Mouse (Mus musculus) gastrocnemius, adult 8-10 months (tissue): ENCODE measurements around the gene Rapgef5. TPM values are rescaled to one million over a fixed set of nuclear protein-coding genes. Genes with fewer than 3 reads are reported as not detected.

ENCODE experiments used
- DNase-seq, 2 experiments: peaks; one replicate each; pipeline ENCODE4 v3.0.0; 2022; ENCODE audit warnings: low spot score in 2 of 2
- total RNA-seq, 4 experiments: library from RNA; stranded (reverse); gene quantifications; 2 replicates each; pipeline ENCODE4 v1.2.4; 2022

Gene Rapgef5
- total RNA-seq, 4 experiments from 2014 or later, result 2.5 to 4.2 (median 3.2) TPM

DNA sequence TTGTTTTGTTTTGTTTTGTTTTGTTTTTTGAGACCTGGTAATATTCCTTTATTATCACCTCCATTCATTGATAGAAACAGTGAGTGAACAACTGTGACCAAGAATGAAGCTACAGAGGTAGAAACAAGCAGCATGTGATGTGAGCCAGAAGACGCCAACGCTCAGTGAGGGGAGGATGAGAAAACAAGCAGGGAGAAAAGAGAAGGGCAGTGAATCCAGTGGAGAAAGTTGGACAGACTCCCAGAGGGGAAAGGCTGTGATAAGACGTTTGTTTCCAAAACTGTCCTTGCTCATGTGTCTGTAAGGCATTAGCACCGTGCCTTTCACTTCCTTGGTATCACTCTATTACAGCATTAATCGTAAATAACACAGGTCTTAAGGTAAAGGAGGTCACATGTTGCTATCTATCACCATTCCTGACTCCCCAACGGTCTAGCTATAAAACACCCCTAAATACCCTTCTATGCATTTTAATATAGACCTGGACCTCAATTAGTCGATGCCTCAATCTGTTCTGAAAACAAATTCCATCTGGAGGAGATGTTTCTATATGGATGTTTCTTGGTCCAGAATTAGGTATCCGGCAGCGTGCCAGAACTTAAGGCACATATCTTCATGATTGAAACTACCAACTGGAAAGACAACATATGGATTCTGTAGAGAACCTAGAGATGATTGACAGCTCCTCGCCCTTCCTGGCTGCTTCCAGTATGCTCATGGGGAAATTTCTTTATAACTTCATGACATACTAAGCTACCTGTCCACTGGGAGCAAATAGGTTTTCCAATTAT is 153.5 kb downstream of the Rapgef5 start:
- no peak for DNase-seq

DNA sequence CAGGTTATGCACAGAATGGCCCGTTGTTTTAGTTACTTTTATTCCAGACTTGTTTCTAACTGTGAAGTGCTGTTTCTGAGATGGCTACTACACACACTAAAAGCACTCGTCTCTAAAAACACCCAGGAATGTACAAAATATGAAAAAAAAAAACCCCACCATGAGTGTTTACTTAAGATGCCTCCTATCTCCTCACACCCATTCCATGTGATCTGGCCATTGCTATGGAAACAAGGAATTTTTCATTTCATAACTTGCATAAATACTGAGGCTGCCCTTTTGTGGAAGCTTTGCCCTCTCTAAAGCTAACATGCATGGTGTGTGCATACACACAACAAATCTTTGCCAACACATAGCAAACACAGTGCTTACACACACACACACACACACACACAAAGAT is 156.9 kb downstream of the Rapgef5 start:
- DNase-seq, result no peak

DNA sequence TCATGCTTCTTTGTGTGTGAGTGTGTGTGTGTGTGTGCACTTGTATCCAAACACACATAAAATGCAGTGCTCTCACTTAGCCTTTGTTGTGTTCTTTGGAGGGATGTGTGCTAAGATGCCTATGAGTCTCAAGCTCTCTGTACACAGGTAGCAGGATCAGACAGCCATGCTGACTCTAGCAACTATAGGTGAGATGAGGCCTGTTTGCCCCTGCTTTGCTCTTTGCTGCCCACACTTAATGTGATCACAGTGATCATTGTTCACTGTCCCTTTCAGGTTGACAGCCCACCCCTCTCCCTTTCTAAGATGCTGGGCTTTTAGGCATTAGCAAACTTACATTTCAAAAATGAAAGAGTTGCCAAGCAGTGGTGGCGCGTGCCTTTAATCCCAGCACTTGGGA is 158.2 kb downstream of the Rapgef5 start:
- DNase-seq, result no peak

DNA sequence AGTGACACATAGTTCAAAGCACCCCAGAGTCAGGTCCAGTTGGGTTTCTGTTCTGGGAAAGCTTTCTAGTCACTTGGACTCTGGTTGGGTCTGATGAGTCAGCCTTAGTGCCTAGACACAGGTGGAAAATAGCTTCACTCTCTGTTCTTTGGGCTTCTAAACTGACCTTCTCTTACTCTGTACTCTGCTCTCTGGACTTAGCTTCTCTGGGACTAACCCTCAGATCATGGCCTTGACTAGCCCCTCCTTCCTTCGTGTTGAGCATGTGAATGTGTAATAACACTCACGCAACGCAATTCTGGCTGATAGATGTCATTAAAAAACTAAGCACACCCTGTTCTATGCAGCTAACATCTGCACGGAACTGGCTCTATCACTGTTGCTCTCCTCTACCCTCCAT is 160.0 kb downstream of the Rapgef5 start:
- no peak for DNase-seq

DNA sequence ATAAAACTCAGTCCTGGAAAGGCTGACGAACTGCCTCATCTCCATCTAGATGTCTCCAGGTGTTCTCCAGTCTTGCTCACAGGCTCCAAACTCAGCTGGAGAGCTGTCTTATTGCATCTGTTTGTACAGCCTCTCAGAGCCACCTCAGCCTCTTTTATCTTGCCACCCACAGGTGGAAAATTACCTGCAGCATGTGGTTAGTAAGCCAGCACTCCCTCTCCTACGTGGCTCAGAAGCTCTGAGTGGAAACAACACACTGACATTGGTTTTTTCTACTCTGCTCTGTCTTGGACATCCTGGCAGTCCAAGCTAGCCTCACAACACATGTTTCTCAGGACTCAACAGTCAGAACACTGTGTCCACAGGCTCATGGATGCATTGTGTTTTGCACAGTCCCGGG is 162.6 kb downstream of the Rapgef5 start:
- no peak for DNase-seq

DNA sequence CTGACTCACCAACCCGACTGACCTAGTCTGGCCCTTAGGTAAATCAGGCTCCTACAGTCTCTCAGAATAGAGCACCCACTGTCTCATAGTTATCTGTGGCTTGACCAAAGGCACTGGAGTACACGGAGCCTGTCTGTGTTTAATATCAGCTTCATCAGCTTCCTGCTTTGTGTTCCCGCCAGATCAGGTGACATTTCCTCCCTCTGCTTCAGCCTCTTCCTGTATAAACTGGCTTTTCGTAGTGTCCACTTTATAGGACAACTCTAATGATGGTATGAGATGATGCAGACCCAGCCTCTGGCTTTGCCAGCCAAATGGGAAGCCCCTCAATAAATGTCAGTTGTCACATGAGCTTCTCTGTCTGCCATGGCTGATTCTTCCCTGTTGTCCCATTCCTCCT is 163.5 kb downstream of the Rapgef5 start:
- DNase-seq, result no peak

DNA sequence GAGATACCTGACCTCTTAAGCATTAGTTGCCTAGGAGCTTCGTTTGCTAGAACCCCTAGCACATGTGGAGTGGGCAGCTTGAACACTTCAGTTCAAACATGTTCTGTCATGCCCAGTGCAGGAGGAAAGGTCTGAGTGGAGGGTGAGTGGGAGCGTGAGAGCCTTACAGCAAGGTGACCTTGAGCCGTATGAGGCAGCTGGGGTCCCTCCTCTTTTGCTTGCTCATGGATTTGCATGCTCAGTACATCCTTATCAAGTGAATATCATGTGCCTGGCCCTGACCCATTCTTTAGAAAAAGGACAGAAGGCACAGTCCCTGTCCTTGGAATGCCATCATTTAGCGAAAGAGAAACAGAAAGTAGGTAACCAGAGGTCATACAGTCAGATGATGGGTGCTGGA is 165.0 kb downstream of the Rapgef5 start:
- DNase-seq, result no peak

DNA sequence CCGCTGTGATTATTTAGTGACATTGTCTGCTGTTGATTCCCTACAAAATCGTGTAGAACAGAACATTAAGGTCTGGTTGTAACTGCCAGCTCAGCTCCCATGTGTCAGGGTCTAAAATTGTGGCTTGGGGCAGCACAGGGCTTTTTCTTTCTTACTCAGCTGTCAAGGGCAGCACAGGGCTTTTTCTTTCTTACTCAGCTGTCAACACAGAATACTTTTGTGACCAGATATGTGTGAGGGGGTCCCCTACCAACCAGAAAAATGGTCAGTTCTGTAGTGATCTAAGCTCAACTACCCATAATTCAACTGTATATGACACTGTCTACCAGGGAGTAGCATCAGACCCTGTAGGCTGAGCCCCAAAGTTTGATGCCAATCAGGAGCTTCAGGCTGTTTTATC is 167.1 kb downstream of the Rapgef5 start:
- no peak for DNase-seq

DNA sequence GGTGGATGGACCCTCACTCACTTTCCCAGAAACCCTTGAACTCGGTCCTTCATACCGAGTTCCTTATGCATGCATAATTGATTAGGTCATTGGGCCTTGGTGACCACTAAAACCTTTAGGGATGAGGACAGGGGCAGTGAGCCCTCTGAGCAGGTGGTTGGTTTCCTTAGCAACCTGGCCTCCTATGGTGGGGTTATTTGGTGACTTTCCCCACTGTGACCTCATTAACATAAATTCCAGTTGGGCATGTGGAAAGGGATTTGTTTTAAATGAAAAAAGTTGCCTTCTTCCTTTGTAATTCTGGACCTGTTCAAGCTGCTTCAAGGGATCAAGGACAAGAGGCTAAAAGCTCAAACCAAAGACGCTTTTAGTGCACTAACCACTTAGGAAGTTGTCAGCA is 167.7 kb downstream of the Rapgef5 start:
- no peak for DNase-seq

DNA sequence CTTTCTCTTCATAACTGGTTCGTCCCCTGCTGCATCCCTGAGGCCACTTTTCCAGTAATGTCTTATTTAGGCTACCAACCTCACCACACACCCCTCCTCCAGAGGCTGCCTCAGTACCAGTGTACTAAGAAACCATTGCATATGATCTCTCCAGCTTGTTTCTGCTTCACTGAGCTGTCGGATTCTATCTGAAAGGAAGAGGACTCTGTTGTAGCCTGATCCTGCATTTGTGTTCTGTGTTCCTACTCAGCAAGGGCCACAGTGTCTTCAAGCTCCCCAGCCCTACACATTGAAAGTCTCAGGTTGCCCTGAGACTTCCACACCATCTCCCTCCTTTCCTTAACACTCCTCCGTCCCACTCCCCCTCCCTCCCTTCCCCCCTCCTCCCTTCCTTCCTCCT is 168.5 kb downstream of the Rapgef5 start:
- no peak for DNase-seq

DNA sequence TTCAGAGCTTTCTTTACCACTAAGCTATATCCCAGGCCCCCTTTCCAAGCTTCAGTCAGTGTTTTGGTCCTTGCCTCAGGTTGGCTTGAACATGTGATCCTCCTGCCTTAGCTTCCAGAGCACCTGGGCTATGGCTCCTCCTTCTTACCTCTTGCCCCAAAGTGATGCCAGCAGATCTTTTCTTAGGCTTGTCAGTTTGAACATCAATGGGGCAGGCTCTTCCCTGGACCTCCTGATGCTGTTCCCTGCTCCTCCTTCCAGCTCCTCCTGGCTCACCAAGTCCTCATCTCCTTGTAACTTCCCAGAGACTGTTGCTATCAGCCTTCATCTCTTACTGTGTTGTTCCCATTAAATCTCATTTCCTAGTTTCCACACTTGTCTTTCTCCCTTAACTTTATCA is 169.1 kb downstream of the Rapgef5 start:
- DNase-seq, result no peak

DNA sequence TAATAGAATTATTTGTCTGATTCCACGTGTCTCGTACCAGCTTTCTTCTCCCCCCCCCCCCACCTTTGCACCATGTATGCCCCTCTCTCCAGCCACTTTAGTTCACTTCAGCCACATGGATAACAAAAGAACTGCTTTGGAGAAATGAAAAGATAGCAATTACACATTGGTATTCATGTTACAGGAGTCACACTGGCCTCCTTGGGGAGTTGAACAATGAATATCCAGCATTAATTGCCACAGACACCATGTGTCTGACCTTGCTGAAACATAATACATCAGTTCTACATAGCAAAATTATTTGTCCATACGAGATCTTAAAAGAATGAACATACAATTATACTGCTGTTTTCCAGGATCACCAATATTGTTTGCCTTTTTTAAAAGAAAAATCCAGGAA is 170.5 kb downstream of the Rapgef5 start:
- DNase-seq, result no peak

DNA sequence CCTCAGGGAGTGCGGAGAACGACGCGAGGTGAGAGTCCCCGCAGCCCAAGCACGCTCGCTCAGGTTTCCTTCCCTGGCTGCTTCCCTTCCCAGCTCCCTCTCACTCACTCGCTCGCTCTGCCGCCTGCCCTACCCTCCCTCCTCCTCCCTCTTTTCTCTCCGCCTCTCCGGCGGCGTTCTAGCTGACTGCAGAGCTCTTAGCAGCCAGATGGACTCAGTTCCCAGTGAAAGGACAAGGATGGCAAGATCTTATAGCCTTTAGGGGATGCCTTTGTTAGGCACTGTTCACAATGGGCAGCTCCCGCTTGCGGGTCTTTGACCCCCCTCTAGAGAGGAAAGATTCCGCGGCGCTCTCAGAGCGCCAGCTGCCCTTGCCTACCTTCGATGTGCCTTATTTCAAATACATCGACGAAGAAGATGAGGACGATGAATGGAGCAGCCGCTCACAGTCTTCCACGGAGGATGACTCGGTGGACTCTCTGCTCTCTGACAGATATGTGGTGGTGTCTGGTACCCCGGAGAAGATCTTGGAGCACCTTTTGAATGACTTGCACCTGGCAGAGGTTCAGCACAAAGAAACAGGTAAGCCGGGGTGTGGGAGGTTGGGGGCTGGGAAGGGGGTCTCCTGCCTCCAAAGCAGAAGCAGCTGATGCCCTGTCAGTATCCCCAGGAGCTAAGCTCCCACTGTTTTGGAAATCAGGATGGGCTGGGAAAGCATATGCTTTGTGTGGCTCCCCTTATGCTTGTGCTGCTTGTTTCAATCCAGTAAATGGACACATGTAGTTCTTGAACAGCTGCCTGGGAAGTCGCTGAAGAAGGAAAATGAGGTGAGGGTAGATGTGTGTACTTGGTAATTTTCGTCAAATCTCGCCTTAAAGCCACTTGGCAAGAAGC is 172.6 kb downstream of the Rapgef5 start:
- no peak for DNase-seq

DNA sequence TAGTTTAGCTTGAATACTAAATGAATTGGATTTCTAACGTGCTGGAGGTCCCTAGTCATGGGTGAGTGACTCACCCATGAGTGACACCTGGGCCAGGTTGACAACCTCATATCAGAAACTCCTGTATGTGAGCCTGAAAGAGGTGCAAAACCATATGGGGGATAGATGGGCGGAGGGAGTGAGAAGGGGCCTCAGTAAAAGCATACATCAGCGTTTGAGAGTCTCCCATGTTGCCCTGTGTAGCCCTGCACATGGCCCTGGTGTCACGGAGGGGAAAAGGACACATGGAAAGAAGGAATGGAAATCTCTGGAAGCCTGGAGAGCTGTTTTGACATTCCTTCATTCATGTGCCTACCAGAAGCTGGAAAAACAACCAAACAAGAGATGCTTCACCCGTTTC is 175.1 kb downstream of the Rapgef5 start:
- DNase-seq, result no peak

DNA sequence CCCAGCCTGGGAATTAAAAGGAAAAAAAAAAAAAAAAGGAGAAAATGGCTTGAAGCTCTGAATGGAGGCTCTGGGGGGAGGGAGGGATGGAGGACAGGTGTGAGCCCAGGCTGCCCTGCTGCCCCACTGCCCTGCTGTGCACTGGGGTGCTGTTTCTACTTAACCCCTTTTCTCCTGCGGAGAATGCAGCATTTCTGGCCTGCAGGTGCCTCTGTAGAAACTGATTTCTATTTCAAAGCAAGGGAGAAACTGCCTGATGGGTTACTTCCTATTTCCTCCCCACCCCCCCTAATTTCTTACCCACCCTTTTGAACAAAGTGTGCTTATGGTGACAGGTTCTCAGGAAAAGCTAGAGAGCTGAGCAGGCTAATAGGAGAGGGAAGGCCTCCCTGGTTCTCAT is 176.5 kb downstream of the Rapgef5 start:
- DNase-seq, result no peak

DNA sequence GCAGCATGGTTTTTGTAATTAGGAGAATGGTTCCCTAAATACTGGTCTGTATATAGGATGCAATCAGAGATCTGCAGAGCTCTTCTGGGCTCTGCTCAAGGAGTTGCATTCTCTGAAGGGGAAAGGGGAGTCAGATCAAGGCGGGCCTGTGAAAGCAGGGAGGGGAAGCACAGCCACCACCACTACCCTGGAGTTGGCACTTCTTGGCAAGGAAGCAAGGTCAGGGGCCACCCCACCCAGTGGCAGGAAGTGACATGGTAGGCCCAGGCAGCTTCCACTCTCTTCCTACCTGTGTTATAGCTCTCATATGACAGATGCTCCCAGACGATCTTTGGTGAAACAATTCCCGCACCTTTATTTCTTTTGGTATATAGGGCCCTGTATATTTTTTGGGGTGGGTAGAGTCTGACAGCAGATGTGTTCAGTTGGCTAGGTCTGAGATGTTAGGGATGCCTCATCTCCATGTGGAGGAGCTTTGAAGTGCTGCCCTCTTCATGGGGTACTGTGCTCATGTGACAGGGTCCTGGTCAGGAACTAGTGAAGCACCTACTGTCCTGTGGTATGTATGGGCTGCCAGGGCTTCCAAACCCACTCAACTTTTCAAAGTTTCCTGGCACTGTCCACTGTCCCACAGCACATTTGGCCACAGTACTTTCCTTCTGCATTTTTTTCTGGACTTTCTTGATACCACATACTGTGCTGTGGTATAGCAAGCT is 183.8 kb downstream of the Rapgef5 start:
- no peak for DNase-seq

DNA sequence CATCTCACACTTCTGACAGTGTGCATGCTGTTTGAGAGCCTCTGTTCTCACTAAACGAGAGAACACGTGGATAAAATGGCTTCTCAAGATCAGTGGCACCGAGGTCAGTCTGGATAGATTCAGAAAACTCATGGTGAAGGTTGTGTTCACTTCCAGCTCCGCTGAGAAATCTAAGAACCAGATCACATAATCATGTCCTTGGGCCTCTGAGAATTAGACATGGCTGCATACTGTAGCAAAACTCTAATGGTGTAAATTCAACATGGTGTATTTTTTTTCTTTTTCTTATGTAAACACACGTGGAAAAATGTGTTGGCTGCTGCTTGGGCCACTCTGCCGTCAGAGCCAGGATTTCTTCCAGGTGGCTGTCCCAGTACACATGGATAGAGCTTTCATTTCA is 184.6 kb downstream of the Rapgef5 start:
- DNase-seq, result no peak

DNA sequence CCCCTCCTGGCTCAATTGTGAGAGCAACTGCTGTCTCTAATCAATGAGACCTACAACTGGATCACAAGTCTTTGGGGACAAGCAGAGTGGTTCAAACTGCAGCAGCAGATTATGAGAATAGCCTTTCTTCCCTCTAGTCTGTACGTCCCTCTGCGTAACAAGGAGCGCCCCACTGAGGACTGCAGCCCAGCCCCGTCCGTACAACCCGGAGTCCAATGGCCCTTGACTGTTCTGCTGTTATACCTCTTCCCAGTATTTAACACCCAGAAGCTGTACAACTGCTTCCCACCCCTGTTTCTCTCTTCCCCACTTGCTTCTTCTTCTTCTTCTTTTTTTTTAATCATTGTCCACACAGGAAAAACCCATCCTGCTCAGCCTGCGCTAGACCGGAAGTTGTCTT is 186.0 kb downstream of the Rapgef5 start:
- no peak for DNase-seq

DNA sequence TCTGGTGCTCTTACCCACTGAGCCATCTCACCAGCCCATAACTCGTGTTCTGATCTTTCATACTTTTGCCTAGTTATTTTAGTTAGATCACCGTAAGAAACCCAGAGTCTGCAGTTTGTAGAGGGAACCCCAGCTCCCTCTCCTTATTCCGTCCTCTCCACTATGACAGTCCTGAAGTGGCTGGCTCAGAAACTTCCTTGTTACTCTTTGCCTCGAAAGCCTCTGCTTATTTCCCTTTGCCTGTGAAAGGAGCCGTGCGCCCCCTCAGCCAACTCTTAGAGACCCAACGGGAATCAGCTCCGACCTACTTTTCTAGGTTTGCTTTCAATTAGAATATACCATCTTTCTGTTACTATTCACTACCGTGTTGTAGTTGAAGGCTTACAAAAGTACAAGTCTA is 186.6 kb downstream of the Rapgef5 start:
- no peak for DNase-seq

DNA sequence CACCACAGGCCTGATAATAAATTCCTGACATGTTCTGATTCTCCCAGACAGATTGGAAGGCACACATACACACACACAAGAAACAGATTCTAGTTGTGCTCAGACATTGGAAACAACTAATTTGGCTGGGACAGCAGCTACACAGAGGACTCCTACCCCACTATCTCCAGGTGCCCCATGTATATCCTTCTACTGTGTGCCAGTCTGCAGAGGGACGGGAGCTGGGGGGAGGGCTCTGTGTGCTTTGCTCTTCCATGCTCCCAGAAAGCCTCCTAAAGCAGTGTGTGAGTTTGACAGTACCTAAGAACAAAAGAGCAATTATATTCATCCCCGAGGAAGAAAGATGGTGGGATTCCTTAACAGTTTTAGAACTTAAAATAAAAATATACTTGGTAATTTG is 187.1 kb downstream of the Rapgef5 start:
- DNase-seq, result no peak

DNA sequence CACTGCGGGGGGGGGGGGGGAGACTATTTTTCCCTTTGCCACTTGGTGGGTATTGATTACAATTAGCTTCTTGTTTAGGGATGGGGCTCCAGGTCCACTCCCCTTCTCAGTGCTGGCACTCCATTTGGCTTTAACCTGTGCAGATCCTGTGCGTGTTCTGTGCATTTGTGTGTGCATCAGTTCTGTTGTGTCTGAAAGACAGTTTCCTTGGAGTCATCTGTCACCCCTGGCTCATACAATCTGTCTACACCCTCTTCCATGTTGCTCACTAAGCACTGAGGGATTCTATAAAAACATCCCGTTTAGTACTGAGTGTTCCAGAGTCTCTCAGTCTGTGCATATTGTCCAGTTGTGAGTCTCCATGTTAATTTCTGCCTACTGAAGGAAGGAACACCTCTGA is 189.0 kb downstream of the Rapgef5 start:
- DNase-seq, result no peak

DNA sequence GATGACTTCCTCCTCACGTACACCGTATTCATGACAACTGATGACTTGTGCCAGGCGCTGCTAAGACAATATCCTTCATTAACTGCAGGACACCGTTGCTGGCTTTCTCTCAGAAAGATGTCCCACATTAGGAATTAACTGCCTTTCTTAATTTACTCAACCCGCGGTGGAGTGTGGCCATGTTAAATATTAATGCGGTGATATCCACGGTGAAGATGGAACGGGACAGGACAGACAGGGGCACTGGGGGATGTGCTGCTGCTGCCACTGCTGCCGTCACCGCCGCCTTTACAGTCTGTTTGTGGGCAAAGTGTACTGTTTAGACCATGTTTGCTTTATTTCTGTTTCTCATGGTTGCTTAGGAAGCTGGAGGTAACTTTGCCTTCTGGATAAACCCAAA is 193.0 kb downstream of the Rapgef5 start:
- no peak for DNase-seq
